Mouse (Mus musculus) bone marrow, adult 2 months (tissue): ENCODE measurements at regions not wholly inside any gene's neighbourhood (a gene's known extent, or its start where the extent isn't known, plus 50 kb on each side); places are given as distances from the start of the nearest gene placed in this dataset.

Source experiments
- H3K27ac ChIP-seq: fragments of 200-500 bp; 2 replicates; pipeline ENCODE4 v1.5.1; 2012; ENCODE audit warnings: low read depth, mild to moderate bottlenecking, control low read depth, inconsistent platforms, low read length; ENCODE audit not compliant: control insufficient read depth, poor library complexity, insufficient read depth
- H3K4me1 ChIP-seq: fragments of 200-500 bp; 2 replicates; pipeline ENCODE4 v1.6.1; 2011; ENCODE audit warnings: low read length; ENCODE audit not compliant: control insufficient read depth, insufficient read depth
- H3K4me3 ChIP-seq: fragments of 200-500 bp; replicated peaks from 2 replicates; pipeline ENCODE3; 2011; ENCODE audit warnings: mild to moderate bottlenecking, low read depth, low read length, control low read depth; ENCODE audit not compliant: control insufficient read depth
- CTCF ChIP-seq: fragments of 200-500 bp; IDR thresholded peaks from 2 replicates; pipeline ENCODE4 v1.5.1; 2011; ENCODE audit warnings: low read length, control low read depth; ENCODE audit not compliant: control insufficient read depth, insufficient read depth
- POLR2A ChIP-seq: fragments of 200-500 bp; IDR thresholded peaks from 2 replicates; pipeline ENCODE4 v1.6.1; 2011; ENCODE audit warnings: low read depth, mild to moderate bottlenecking, control low read depth, low read length, borderline replicate concordance; ENCODE audit not compliant: control insufficient read depth
- WGBS: fragments of 180-500 bp; shearing (Covaris S2); methylation state at CpG from one replicate; pipeline ENCODE4 v1.1.7; 2018; 5-methylcytosine and 5-hydroxymethylcytosine counted together

DNA sequence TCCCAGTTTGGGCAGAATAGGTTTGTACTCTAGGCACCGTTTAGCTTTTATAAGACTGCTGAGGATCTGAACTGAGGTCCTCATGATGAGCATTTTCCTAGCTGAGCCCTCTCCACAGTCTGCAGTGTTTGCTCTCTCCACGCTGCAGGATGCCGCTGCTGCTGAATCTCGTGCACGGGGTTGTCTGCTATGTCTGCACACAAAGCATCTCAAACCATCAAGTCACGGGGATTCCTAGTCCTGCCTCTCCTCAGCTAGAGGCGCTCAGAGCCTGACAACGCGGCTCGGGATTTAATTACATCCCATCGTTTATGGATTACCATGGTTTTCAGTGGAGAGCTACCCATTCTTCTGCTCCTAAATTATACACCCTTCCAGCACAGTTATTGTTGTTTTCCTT lies 175.6 kb downstream of the Rnf144b start:
- WGBS = 80% methylated on average over 11 of the region's 11 CpGs
- TF ChIP-seq POLR2A (no peak), CTCF (no peak)
- H3K4me3 ChIP-seq = no peak overlapping the region
- H3K4me1 ChIP-seq = no peaks in the 10 kb centered on the region
- no peak overlapping the region for H3K27ac ChIP-seq

DNA sequence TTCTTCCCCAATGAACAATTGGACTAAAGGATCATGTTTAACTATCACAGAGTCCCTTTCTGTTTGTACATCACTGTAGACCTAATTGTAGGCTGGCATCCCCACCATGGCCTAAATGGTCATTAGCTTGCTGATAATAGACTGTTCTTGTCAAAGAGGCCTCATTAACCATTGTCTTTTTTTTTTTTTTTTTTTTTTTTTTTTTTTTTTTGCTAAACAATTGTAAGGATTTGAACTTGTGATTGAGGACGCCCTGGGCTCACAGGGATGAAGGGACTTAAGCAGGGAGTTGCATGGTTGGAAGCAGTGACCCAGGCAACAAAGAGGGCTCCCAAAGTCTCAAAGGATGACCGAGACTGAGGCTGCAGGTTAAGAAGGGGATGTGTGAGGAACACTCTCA lies 178.0 kb downstream of the Rnf144b start:
- Histone ChIP-seq H3K4me1 (no peaks in the 10 kb centered on the region), H3K4me3 (no peak overlapping the region), H3K27ac (no peak overlapping the region)
- 72% methylated on average over 2 of the region's 2 CpGs for WGBS
- TF ChIP-seq CTCF = no peak
- TF ChIP-seq POLR2A = no peak

DNA sequence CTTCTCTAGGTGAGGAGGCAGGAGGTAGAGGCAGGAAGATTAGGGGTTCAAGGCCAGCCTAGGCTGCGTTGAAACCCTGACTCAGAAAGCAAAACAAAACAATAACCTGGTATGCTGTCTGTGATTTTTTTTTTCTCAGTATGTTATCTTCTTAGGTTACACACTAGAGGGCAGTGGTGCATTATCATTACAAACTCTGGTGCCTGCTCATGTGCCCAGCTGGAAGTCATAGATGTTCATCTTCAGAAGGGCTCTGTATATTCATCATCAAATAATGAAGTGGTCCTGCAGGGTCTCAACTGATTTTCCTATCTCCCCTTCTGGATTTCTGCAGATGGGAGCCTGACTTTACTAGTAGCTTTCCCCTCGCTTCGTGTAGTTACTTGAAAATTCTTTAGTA lies 178.6 kb downstream of the Rnf144b start:
- H3K27ac ChIP-seq = no peak overlapping the region
- no peak overlapping the region for H3K4me3 ChIP-seq
- TF ChIP-seq CTCF (no peak), POLR2A (no peak)
- WGBS = 58% methylated on average over 3 of the region's 3 CpGs
- no peaks in the 10 kb centered on the region for H3K4me1 ChIP-seq

DNA sequence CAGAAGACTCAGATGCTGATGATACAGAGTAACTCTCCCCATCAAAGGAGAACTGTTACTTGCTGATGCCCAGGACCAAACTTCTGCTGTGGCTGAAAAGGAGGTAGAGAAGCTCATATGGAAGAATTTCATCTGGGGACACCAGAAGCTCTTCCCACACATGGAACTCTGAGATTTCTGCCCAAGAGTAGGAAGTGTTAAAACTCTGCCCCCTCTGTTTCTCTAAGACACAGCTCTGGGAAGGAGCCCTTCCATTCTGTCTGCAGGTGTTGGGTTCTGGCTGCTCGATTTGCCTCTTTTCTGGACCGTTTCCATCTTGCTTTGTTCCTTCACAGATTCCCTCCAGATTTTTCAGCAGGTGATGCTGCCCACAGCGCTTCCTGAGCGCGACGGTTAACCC lies 187.0 kb downstream of the Rnf144b start:
- H3K4me1 ChIP-seq = no peaks in the 10 kb centered on the region
- no peak overlapping the region for H3K4me3 ChIP-seq
- TF ChIP-seq POLR2A (no peak), CTCF (no peak)
- H3K27ac ChIP-seq = no peak overlapping the region
- whole genome bisulfite sequencing = 80% methylated on average over 6 of the region's 6 CpGs

DNA sequence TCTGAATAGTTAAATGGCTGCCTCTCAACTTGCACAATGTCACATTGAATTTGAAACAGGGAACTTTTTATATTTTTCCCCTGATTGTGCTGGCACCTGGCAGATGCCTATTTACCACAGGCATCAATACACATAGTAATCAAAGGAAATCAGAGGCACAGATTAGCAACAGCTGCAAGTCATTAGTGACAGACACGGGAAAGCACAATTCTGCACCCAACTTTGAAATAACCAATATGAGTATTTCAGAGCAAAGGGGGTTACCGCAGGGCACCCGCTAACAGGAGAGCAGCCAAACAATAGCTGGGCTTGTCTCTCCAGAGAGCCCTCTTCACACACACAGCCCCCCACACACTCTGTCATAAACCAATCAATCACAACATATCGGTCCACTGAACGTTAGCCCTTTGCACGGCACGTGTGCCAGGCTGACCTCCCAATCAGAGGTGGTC lies 188.3 kb downstream of the Rnf144b start:
- TF ChIP-seq CTCF = no peak
- no peak for TF ChIP-seq POLR2A
- WGBS = 69% methylated on average over 7 of the region's 7 CpGs
- no peak overlapping the region for H3K27ac ChIP-seq

DNA sequence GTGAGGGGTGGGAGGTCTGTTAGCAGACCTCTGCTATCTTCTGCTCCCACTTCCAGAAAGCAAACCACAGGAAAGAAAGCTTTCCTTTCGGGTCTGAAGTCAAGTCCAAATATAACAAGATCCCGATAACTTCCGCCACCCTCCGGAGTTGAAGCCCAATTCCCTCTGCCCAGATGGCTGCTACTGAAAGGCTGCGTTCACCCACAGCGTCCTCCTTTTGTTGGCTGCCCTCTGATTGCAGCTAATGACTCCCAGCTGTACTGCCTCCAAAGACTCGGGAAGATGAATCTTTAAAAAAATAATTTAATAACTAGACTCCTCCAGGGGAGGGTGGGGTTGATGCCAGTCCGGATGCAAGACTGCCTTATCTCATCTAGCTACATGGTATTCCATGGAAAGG lies 197.1 kb downstream of the Rnf144b start:
- TF ChIP-seq POLR2A (no peak), CTCF (no peak)
- no peak overlapping the region for H3K27ac ChIP-seq
- H3K4me1 ChIP-seq = no peaks in the 10 kb centered on the region
- 43% methylated on average over 8 of the region's 8 CpGs for WGBS
- no peak overlapping the region for H3K4me3 ChIP-seq

More for the DNA sequence above, 188.3 kb downstream of the Rnf144b start:
- H3K4me1 ChIP-seq = no peaks in the 10 kb centered on the region
- no peak overlapping the region for H3K4me3 ChIP-seq

DNA sequence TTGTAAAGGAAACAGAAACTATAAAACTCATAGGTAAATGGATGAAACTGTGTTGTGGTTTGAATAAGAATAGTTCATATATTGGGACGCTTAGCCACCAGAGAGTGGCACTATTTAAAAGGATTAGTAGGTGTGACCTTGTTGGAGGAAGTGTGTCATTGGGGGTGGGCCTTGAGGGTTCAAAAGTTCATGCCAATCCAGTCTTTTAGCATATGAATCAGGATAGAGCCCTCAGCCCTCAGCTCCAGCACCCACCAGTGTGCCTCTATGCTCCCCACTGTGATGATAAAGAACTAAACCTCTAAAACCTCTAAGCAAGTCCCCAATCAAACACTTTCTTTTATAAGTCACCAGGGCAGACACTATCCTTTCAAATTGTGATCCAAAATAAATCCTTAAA lies 199.4 kb downstream of the Rnf144b start:
- Histone ChIP-seq H3K4me3 (no peak overlapping the region), H3K27ac (no peak overlapping the region), H3K4me1 (no peaks in the 10 kb centered on the region)
- TF ChIP-seq CTCF (no peak), POLR2A (no peak)
- WGBS = 83% methylated on average over 1 of the region's 1 CpGs

DNA sequence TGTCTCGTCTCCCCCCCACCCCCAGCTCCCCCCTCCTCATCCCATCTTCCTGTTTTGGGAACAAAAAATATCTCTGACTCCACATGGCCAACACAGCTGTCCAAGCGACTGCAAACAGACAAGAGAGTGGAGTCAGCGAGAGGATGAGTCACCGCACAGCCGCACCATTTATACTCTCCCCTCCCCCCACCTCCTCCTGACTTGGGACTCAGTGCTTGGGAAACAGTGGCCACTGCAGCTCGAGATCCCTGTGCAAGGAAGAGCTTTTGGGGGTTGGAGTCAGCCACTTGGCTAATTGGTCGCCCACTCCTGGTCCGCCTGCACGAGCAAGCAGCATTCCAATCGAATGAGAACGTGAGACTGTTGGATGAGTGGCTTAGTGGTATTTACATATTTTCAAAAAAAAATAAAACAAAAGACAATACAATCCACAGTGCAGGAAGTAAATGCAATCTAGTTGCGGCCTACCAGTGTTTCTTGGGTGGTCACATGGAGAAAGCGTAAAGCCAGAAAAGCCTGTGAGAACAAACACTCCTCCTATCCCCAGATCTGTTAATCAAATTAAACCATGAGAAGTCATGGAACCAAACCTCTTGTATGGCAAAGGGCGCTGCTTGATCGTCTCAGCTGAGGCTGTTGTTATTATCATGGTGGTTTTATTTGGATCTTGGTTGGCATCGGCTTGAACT lies 213.7 kb downstream of the Rnf144b start:
- WGBS = 59% methylated on average over 16 of the region's 16 CpGs
- no peak overlapping the region for H3K4me3 ChIP-seq
- no peak overlapping the region for H3K27ac ChIP-seq
- TF ChIP-seq POLR2A = no peak
- TF ChIP-seq CTCF = no peak
- no peaks in the 10 kb centered on the region for H3K4me1 ChIP-seq

DNA sequence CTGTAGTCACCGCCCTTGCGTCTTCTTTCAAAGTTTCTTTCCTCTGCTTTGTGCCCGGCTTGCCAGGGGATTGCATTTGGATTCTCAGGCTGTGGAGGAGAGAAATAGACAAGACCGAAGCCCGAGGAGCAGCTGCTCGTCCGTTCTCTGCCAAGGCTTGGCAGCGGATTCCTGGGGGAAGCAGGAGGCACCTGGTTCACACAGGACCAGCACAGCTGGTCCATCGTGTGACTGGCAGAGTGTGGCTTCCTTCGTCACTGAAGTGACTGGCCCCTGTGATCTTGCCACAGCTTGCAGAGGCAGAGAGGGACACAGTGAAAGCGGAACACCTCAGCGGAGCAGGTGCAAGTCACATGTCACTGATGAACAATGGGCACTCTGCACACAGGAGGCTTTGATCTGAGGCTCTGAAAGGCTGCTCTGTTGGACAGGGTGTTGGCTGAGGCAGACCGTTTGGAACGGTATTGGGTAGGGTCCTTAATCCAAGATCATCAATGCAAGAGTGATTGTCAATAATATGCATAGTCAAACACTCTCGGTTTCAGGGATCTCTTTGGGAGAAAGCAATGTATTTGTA lies 214.5 kb downstream of the Rnf144b start:
- Histone ChIP-seq H3K4me1 (no peaks in the 10 kb centered on the region), H3K27ac (no peak overlapping the region), H3K4me3 (no peak overlapping the region)
- TF ChIP-seq CTCF (no peak), POLR2A (no peak)
- WGBS = 83% methylated on average over 15 of the region's 15 CpGs
